In genomic region chr10:32060396-32060795, GRCm38 (mm10) we compare ENCODE assay signal across 21 mouse cellular contexts.
"Had no signal": no experiment of that assay in that cellular context is flagged by ENCODE, and none has a peak within 500 bp of the region (broad histone marks: within the 10 kb centered on the region; RNA-seq: fewer than 3 reads in every experiment).

No protein-coding gene starts in this region.

- H3K4me2 ChIP-seq: kidney, embryonic 15.5 days; limb, embryonic 13.5 days; liver, embryonic 12.5 days; liver, embryonic 15.5 days; lung, embryonic 15.5 days; midbrain, embryonic 13.5 days had no signal

- H3K9ac ChIP-seq: kidney, embryonic 15.5 days; limb, embryonic 13.5 days; liver, embryonic 12.5 days; liver, embryonic 15.5 days; lung, embryonic 15.5 days; midbrain, embryonic 13.5 days had no signal

- H3K9me3 ChIP-seq: kidney, embryonic 15.5 days; limb, embryonic 10.5 days; limb, embryonic 13.5 days; liver, embryonic 12.5 days; liver, embryonic 15.5 days; lung, embryonic 15.5 days; megakaryocyte, embryonic 14.5 days; midbrain, embryonic 10.5 days; midbrain, embryonic 13.5 days had no signal

- H3K4me3 ChIP-seq: kidney, embryonic 15.5 days; limb, embryonic 10.5 days; limb, embryonic 13.5 days; liver, embryonic 12.5 days; liver, embryonic 15.5 days; lung, embryonic 15.5 days; megakaryocyte, embryonic 14.5 days; midbrain, embryonic 10.5 days; midbrain, embryonic 13.5 days had no signal

- H3K4me1 ChIP-seq: kidney, embryonic 15.5 days; limb, embryonic 10.5 days; limb, embryonic 13.5 days; liver, embryonic 12.5 days; liver, embryonic 15.5 days; lung, embryonic 15.5 days; megakaryocyte, embryonic 14.5 days; midbrain, embryonic 10.5 days; midbrain, embryonic 13.5 days had no signal

- H3K36me3 ChIP-seq: kidney, embryonic 15.5 days; limb, embryonic 10.5 days; limb, embryonic 13.5 days; liver, embryonic 12.5 days; liver, embryonic 15.5 days; lung, embryonic 15.5 days; midbrain, embryonic 10.5 days; midbrain, embryonic 13.5 days had no signal

- H3K27me3 ChIP-seq: kidney, embryonic 15.5 days; limb, embryonic 13.5 days; liver, embryonic 12.5 days; liver, embryonic 15.5 days; lung, embryonic 15.5 days; megakaryocyte, embryonic 14.5 days; midbrain, embryonic 13.5 days had no signal

- H3K27ac ChIP-seq: kidney, embryonic 15.5 days; limb, embryonic 10.5 days; limb, embryonic 13.5 days; liver, embryonic 12.5 days; liver, embryonic 15.5 days; lung, embryonic 15.5 days; midbrain, embryonic 10.5 days; midbrain, embryonic 13.5 days had no signal

- DNase-seq: kidney, adult 11 months; kidney, adult 8-10 months; kidney, postnatal 10 days; kidney, postnatal 36 days; liver; lung, adult 18-20 months; lung, postnatal 10 days; lung, postnatal 36 days; thymus, adult 2 months; thymus, postnatal 14 days; thymus, postnatal 4 days had no signal

- ATAC-seq: liver, embryonic 12.5 days; midbrain, embryonic 13.5 days; midbrain, embryonic 16.5 days had no signal
